Mouse (Mus musculus): ENCODE measurements at regions not wholly inside any gene's neighbourhood (a gene's known extent, or its start where the extent isn't known, plus 50 kb on each side); places are given as distances from the start of the nearest gene placed in this dataset.

- TF ChIP-seq CTCF (conservative IDR thresholded peaks at IDR 0.05; ENCODE audit: insufficient read depth, insufficient read length, low read depth, low read length) (no peak), POLR2A (IDR thresholded peaks at IDR 0.05; ENCODE audit: low read depth, low read length) (no peak)
These were observed 55.5 kb upstream of the Gpd2 start for GRCm38 (mm10) chr2:57181692-57182541.
